Mouse (Mus musculus) heart, postnatal 0 days (tissue): ENCODE measurements at regions not wholly inside any gene's neighbourhood (a gene's known extent, or its start where the extent isn't known, plus 50 kb on each side); places are given as distances from the start of the nearest gene placed in this dataset.

Source experiments
- ATAC-seq: fragments of 200-750 bp; cut with Nextera tagmentation; 2 replicates; pipeline ENCODE4 v1.8.0; 2017; ENCODE audit warnings: low read depth, moderate number of reproducible peaks, moderate library complexity; ENCODE audit not compliant: insufficient read depth
- DNase-seq: peaks from one replicate; pipeline ENCODE4 v3.0.0-alpha.2; 2016; ENCODE audit warnings: low spot score
- H3K27ac ChIP-seq: fragments of 300-500 bp; sonication (generic); 2 replicates; pipeline ENCODE4 v1.5.1; 2014; ENCODE audit warnings: low read depth, mild to moderate bottlenecking
- H3K27me3 ChIP-seq: fragments of 300-500 bp; sonication (generic); 2 replicates; pipeline ENCODE4 v1.6.1; 2014; ENCODE audit warnings: low read length, mixed read lengths; ENCODE audit not compliant: control insufficient read depth, insufficient read depth
- H3K36me3 ChIP-seq: fragments of 300-500 bp; sonication (generic); replicated peaks from 2 replicates; pipeline ENCODE4 v1.6.1; 2014; ENCODE audit warnings: low read length, mixed read lengths; ENCODE audit not compliant: control insufficient read depth, insufficient read depth
- H3K4me1 ChIP-seq: fragments of 300-500 bp; sonication (generic); 2 replicates; pipeline ENCODE4 v1.6.1; 2014; ENCODE audit warnings: antibody characterized with exemption; ENCODE audit not compliant: control insufficient read depth, insufficient read depth
- H3K4me2 ChIP-seq: fragments of 300-500 bp; sonication (generic); 2 replicates; pipeline ENCODE4 v1.6.1; 2014; ENCODE audit warnings: low read depth, mild to moderate bottlenecking, low read length, moderate library complexity
- H3K4me3 ChIP-seq: fragments of 300-500 bp; sonication (generic); 2 replicates; pipeline ENCODE4 v1.5.1; 2014; ENCODE audit warnings: low read depth, low read length
- H3K9ac ChIP-seq: fragments of 300-500 bp; sonication (generic); replicated peaks from 2 replicates; pipeline ENCODE4 v1.6.1; 2014; ENCODE audit warnings: low read depth, low read length, mixed read lengths
- H3K9me3 ChIP-seq: fragments of 300-500 bp; sonication (generic); replicated peaks from 2 replicates; pipeline ENCODE4 v1.6.1; 2016; ENCODE audit warnings: low read length; ENCODE audit not compliant: control insufficient read depth
- CTCF ChIP-seq: IDR thresholded peaks from 2 replicates; pipeline ENCODE4 v1.5.1; 2016; ENCODE audit warnings: antibody characterized with exemption, control low read depth, low read depth
- EP300 ChIP-seq: IDR thresholded peaks from 2 replicates; pipeline ENCODE4 v1.6.1; 2016; ENCODE audit warnings: antibody characterized with exemption, low read depth
- WGBS: fragments of 180-500 bp; shearing (Covaris S2); extraction: QIAGEN DNeasy Blood & Tissue Kit; methylation state at CpG from one replicate; pipeline ENCODE4 v1.1.7; 2014; 5-methylcytosine and 5-hydroxymethylcytosine counted together

DNA sequence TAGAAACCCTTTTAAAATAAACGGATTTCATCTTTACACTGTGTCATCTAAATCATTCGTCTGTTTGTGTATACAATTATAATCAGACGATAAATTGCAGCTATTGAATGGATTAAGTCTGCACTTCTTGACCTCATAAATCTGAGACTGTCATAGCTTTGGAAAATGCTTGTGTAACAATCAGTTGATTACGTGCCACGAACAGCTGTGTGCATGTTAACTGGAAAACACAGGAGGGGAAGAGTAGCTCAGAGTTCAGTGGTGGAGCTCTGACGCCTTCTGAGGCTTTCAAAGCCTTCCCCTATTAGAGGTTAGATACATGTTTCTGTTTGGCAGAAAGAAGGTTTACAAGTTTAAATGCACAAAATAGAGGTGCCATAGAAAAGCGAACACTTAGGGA is 109.7 kb upstream of the Gm765 start:
- ATAC-seq (no peak), DNase-seq (no peak)
- H3K9ac ChIP-seq: no peak overlapping the region
- no peak overlapping the region for H3K4me2 ChIP-seq
- TF ChIP-seq CTCF (no peak), EP300 (no peak)
- no peaks in the 10 kb centered on the region for H3K9me3 ChIP-seq
- 78% methylated on average over 7 of the region's 7 CpGs for WGBS
- H3K4me1 ChIP-seq: no peaks in the 10 kb centered on the region
- no peaks in the 10 kb centered on the region for H3K27me3 ChIP-seq
- no peak overlapping the region for H3K27ac ChIP-seq
- no peak overlapping the region for H3K4me3 ChIP-seq
- no peaks in the 10 kb centered on the region for H3K36me3 ChIP-seq

DNA sequence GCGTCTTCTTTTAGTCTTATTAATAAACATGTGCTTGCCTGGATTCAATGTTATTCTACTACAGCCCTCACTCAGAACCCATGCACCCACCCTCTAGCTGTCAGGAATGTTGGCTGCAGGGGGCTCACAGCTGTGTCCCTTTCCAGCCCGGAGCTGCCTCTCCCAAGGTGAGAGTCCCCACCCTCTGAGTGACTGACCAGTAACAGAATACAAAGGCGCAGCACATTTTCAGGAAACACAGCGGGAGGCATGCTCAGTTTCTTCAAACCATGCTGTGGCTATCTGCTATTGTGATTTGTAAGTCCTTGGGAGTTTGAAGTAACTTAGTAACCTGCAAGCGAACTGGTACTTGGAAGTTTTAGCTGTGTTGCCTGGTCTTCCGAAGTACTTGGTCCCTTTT is 93.1 kb upstream of the Gm765 start:
- H3K9me3 ChIP-seq: no peaks in the 10 kb centered on the region
- no peaks in the 10 kb centered on the region for H3K27me3 ChIP-seq
- no peak for DNase-seq
- 16% methylated on average over 6 of the region's 6 CpGs for WGBS
- no peak for ATAC-seq
- no peak overlapping the region for H3K27ac ChIP-seq
- no peaks in the 10 kb centered on the region for H3K4me1 ChIP-seq
- peak overlapping the region; percentile 29 for H3K4me2 ChIP-seq
- no peak overlapping the region for H3K9ac ChIP-seq
- no peaks in the 10 kb centered on the region for H3K36me3 ChIP-seq
- H3K4me3 ChIP-seq: peak overlapping the region; percentile 2; the same call in 1 of the 2 replicates
- TF ChIP-seq CTCF (no peak), EP300 (no peak)

DNA sequence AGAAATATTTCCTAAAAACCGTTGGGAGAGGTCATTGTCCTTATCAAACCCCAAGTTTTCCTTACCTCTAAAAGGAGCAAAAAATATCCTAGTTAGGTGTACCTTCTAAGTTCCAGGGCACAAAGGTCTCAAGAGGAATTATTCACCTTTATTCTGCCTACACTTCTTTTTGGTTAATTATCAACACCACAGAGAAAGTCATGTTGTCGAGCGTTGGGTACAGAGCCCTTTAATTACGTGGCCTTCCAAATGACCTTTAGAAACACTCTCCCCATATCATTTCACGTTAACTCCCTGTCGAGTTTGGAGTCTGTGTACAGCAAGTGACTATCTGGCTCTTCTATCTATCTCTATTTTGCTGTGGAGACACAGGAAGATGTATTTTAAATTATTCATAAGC is 90.7 kb upstream of the Gm765 start:
- ATAC-seq (no peak), DNase-seq (no peak)
- H3K9me3 ChIP-seq: no peaks in the 10 kb centered on the region
- H3K27ac ChIP-seq: no peak overlapping the region
- H3K27me3 ChIP-seq: no peaks in the 10 kb centered on the region
- WGBS: 58% methylated on average over 6 of the region's 6 CpGs
- no peak for TF ChIP-seq CTCF
- TF ChIP-seq EP300: no peak
- no peaks in the 10 kb centered on the region for H3K4me1 ChIP-seq
- no peaks in the 10 kb centered on the region for H3K36me3 ChIP-seq
- no peak overlapping the region for H3K4me2 ChIP-seq
- H3K9ac ChIP-seq: no peak overlapping the region
- no peak overlapping the region for H3K4me3 ChIP-seq

DNA sequence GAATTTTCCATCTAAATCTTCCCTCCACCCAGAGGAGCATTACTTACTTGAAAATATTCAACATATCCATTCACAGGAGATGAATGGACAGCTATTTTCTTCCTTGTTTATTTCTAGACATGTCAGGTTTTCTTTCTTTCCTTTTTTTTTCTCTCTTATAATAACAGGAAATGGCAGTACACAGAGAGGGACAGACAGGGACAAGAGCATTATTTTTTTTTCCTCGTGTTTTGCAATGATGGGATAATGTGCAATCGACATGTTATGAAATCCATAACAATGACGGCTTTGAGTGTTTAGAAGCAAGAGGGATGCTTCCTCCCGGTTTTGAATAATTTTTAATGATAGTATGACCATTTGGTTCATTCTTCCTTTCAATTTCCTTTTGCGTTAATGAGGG is 86.6 kb upstream of the Gm765 start:
- TF ChIP-seq EP300: no peak
- TF ChIP-seq CTCF: no peak
- Histone ChIP-seq H3K36me3 (no peaks in the 10 kb centered on the region), H3K4me1 (no peaks in the 10 kb centered on the region), H3K27ac (no peak overlapping the region), H3K4me3 (no peak overlapping the region), H3K4me2 (no peak overlapping the region), H3K9me3 (no peaks in the 10 kb centered on the region), H3K9ac (no peak overlapping the region), H3K27me3 (no peaks in the 10 kb centered on the region)
- 63% methylated on average over 5 of the region's 5 CpGs for WGBS
- no peak for ATAC-seq
- DNase-seq: no peak

DNA sequence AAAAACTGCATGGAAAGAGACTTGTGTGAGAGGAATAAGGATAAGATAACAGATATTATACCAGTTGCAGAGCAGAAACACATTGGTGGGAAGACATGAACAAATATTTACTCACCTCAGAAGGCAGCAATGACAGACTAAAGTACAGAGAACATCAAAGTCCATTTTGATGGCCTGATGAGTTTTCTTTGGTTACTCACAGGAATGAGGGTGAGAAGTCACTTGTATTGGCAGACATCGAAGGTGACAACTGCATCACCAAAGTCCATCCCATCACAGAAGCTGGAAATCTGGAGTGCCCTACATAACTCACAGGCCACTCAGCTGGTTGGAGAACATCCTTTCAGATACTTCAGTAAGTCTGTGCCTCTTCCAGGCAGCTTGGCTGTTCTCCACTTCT is 60.1 kb upstream of the Gm765 start:
- no peak overlapping the region for H3K4me2 ChIP-seq
- H3K36me3 ChIP-seq: no peaks in the 10 kb centered on the region
- TF ChIP-seq CTCF (no peak), EP300 (no peak)
- WGBS: 82% methylated on average over 1 of the region's 1 CpGs
- no peak for ATAC-seq
- H3K9me3 ChIP-seq: no peaks in the 10 kb centered on the region
- H3K27ac ChIP-seq: no peak overlapping the region
- H3K4me1 ChIP-seq: no peaks in the 10 kb centered on the region
- no peak overlapping the region for H3K9ac ChIP-seq
- H3K4me3 ChIP-seq: no peak overlapping the region
- no peak for DNase-seq
- no peaks in the 10 kb centered on the region for H3K27me3 ChIP-seq

DNA sequence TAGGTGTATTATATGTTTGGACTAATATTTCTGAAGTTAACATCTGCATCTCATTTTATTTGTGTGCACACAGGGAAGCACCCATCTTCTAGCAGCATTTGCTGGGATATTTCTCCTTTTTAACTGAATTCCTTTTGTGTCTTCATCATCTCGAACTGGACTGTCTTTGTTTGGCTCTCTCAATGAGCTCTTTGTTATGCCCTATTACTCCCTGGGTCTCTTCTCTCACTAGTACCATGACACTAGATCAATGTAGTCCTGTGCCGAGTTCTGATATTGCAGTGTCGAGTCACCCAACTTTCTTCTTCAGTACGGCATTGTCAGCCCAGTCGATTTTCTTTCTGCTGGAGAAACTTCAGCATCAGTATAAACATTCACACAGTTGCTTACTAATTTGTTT is 52.0 kb upstream of the Gm765 start:
- Histone ChIP-seq H3K4me1 (no peaks in the 10 kb centered on the region), H3K27ac (no peak overlapping the region), H3K4me3 (no peak overlapping the region), H3K36me3 (no peaks in the 10 kb centered on the region), H3K9ac (no peak overlapping the region), H3K4me2 (no peak overlapping the region), H3K27me3 (no peaks in the 10 kb centered on the region), H3K9me3 (no peaks in the 10 kb centered on the region)
- DNase-seq (no peak), ATAC-seq (no peak)
- no peak for TF ChIP-seq CTCF
- WGBS: 67% methylated on average over 5 of the region's 5 CpGs
